Mouse (Mus musculus) ES-Bruce4 (cell line): Measurements from ENCODE around the gene Pla2g10.
"Not testable (repeated sequence)": the region's sequence is repeated elsewhere in the genome, so short reads cannot be mapped to it uniquely, and the experiment has no call there.

Experiments used
- CTCF ChIP-seq: IDR thresholded peaks from one replicate; pipeline ENCODE4 v1.8.1; 2011; ENCODE audit warnings: low read depth, low read length
- EP300 ChIP-seq: IDR thresholded peaks from 2 replicates; pipeline ENCODE4 v1.6.1; 2011; ENCODE audit warnings: low read depth, low read length; ENCODE audit not compliant: insufficient read depth
- POLR2A ChIP-seq: IDR thresholded peaks from one replicate; pipeline ENCODE4 v1.8.1; 2011; ENCODE audit warnings: low read length; ENCODE audit not compliant: insufficient read depth

GRCm38 (mm10) chr16:13762807-13763206, 32.0 kb upstream of the Pla2g10 start:
- not testable (repeated sequence) for TF ChIP-seq CTCF, POLR2A, EP300
